Mouse (Mus musculus) MN1 (cell line): Measurements from ENCODE around the gene Ankrd35.
A peak's percentile ranks its signal among the peaks of the same experiment; 100 is the strongest.
"Not testable (repeated sequence)": the region's sequence is repeated elsewhere in the genome, so short reads cannot be mapped to it uniquely, and the experiment has no call there.

Experiments used
- DNase-seq: peaks from one replicate; pipeline ENCODE4 v3.0.0-alpha.2; 2016; ENCODE audit warnings: low spot score

The Ankrd35 gene

GRCm38 (mm10) chr3:96706217-96706616, 36.3 kb downstream of the Ankrd35 start:
- no peak for DNase-seq

GRCm38 (mm10) chr3:96706984-96707383, 37.1 kb downstream of the Ankrd35 start:
- DNase-seq = no peak

- peak; percentile 85 for DNase-seq
Observed at GRCm38 (mm10) chr3:96707903-96708683, 38.2 kb downstream of the Ankrd35 start, which contains the start of gene Nudt17. TSS of gene Nudt17 (minus strand) at chr3:96708562.

GRCm38 (mm10) chr3:96708684-96709064, 38.7 kb downstream of the Ankrd35 start:
- no peak for DNase-seq

GRCm38 (mm10) chr3:96714286-96714685, 44.4 kb downstream of the Ankrd35 start:
- DNase-seq = no peak

- no peak for DNase-seq
Observed at GRCm38 (mm10) chr3:96715854-96716253, 45.9 kb downstream of the Ankrd35 start.

- DNase-seq = peak; percentile 23
Observed at GRCm38 (mm10) chr3:96719173-96719572, 49.2 kb downstream of the Ankrd35 start.

GRCm38 (mm10) chr3:96727343-96727827, 57.5 kb downstream of the Ankrd35 start, which contains the start of the genes Polr3c and Rnf115:
TSS of gene Polr3c (minus strand) at chr3:96727628.
TSS of gene Rnf115 (plus strand) at chr3:96727664.
- DNase-seq = peak; percentile 97

- DNase-seq = peak; percentile 52
Observed at GRCm38 (mm10) chr3:96727828-96728633, 58.1 kb downstream of the Ankrd35 start.

- DNase-seq = peak; percentile 26
Observed at GRCm38 (mm10) chr3:96728634-96729402, 58.9 kb downstream of the Ankrd35 start.

GRCm38 (mm10) chr3:96729403-96729784, 59.5 kb downstream of the Ankrd35 start:
- peak; percentile 70 for DNase-seq

GRCm38 (mm10) chr3:96730785-96731184, 60.9 kb downstream of the Ankrd35 start:
- DNase-seq = no peak

GRCm38 (mm10) chr3:96733984-96734383, 64.1 kb downstream of the Ankrd35 start:
- DNase-seq = no peak

GRCm38 (mm10) chr3:96735200-96735599, 65.3 kb downstream of the Ankrd35 start:
- no peak for DNase-seq

GRCm38 (mm10) chr3:96737013-96737740, 67.2 kb downstream of the Ankrd35 start:
- DNase-seq = no peak

GRCm38 (mm10) chr3:96737995-96738394, 68.1 kb downstream of the Ankrd35 start:
- peak; percentile 46 for DNase-seq

- DNase-seq = not testable (repeated sequence)
Observed at GRCm38 (mm10) chr3:96740279-96740678, 70.3 kb downstream of the Ankrd35 start.
